Mouse (Mus musculus): ENCODE data around the gene Bnc2.

DNA sequence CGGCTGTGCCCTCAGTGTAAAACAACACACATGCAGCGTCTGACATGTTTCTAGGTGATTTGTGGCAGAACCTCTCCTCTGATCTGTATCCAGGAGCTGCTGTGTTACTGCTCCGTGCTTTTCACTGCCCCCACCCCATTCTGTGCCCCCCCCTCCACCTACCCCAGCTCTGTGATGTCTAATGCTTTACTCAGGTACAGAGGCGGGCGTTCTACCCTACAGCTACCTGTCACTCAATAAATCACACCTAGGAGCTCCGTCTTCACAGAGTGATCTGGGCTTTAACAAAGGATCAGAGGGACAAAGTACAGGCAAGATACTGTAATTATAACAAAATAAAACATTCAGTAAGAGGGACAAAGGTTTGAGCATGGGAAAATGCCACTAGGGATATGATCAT is 192.4 kb downstream of the Bnc2 start:
- TF ChIP-seq CTCF (IDR thresholded peaks at IDR 0.05; ENCODE audit: control insufficient read depth, insufficient read depth, insufficient read length), result no peak
- no peak for TF ChIP-seq MYOD1 (IDR thresholded peaks at IDR 0.05; ENCODE audit: control insufficient read depth, insufficient read length, low read depth)
